Mouse (Mus musculus): ENCODE data around the gene Shisa6.
"Not testable (repeated sequence)": the region's sequence is repeated elsewhere in the genome, so short reads cannot be mapped to it uniquely, and the experiment has no call there.

Shisa6 gene

GRCm38 (mm10) chr11:66442631-66443030, 83.1 kb downstream of the Shisa6 start:
- no peak for DNase-seq

GRCm38 (mm10) chr11:66426129-66426528, 99.6 kb downstream of the Shisa6 start:
- DNase-seq = no peak

- no peak for DNase-seq
Measured at GRCm38 (mm10) chr11:66418216-66418615, 107.5 kb downstream of the Shisa6 start.

- not testable (repeated sequence) for DNase-seq
Measured at GRCm38 (mm10) chr11:66408721-66409120, 117.0 kb downstream of the Shisa6 start.

GRCm38 (mm10) chr11:66400036-66400435, 125.7 kb downstream of the Shisa6 start:
- no peak for DNase-seq

GRCm38 (mm10) chr11:66387561-66387960, 138.2 kb downstream of the Shisa6 start:
- no peak for DNase-seq

GRCm38 (mm10) chr11:66371796-66372195, 154.0 kb downstream of the Shisa6 start:
- no peak for DNase-seq

- DNase-seq = no peak
Measured at GRCm38 (mm10) chr11:66369764-66370163, 156.0 kb downstream of the Shisa6 start.

- no peak for DNase-seq
Measured at GRCm38 (mm10) chr11:66366809-66367685, 158.7 kb downstream of the Shisa6 start.

- no peak for DNase-seq
Measured at GRCm38 (mm10) chr11:66359811-66360210, 166.0 kb downstream of the Shisa6 start.

GRCm38 (mm10) chr11:66344822-66345221, 180.9 kb downstream of the Shisa6 start:
- no peak for DNase-seq

GRCm38 (mm10) chr11:66336313-66336712, 189.5 kb downstream of the Shisa6 start:
- DNase-seq = no peak

- DNase-seq = no peak
Measured at GRCm38 (mm10) chr11:66312764-66313163, 213.0 kb downstream of the Shisa6 start.

- DNase-seq = no peak
Measured at GRCm38 (mm10) chr11:66304396-66304795, 221.4 kb downstream of the Shisa6 start.

GRCm38 (mm10) chr11:66274707-66275081, 251.1 kb downstream of the Shisa6 start:
- DNase-seq = no peak

- no peak for DNase-seq
Measured at GRCm38 (mm10) chr11:66273904-66274706, 251.7 kb downstream of the Shisa6 start.

- no peak for DNase-seq
Measured at GRCm38 (mm10) chr11:66267029-66267428, 258.7 kb downstream of the Shisa6 start.

GRCm38 (mm10) chr11:66265336-66265990, 260.3 kb downstream of the Shisa6 start:
- no peak for DNase-seq

GRCm38 (mm10) chr11:66260205-66260604, 265.6 kb downstream of the Shisa6 start:
- DNase-seq = no peak

- no peak for DNase-seq
Measured at GRCm38 (mm10) chr11:66258851-66259250, 266.9 kb downstream of the Shisa6 start.

GRCm38 (mm10) chr11:66247115-66247514, 278.6 kb downstream of the Shisa6 start:
- no peak for DNase-seq

GRCm38 (mm10) chr11:66236557-66236956, 289.2 kb downstream of the Shisa6 start:
- DNase-seq = no peak

GRCm38 (mm10) chr11:66232891-66233290, 292.9 kb downstream of the Shisa6 start:
- no peak for DNase-seq
